Mouse (Mus musculus): Measurements from ENCODE around the gene Ankrd55.

DNA sequence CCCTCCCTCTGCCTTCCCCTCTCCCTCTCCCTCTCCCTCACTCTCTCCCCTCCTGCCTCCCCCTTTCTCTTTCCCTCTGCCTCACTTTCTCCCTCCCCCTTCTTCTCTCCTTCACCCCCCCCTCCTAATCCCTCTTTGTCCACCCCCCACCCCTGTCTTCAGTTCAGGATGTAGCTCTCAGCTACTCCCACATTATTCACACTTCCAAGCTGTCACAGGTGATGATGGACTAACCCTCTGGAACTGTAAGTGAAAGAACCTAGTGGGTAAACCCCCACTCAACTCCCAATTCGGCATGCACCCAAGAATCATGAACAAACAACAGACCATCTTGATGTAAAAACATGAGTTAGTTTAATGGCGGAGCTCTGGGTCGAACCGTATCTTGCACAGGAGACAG, 122.2 kb downstream of the Ankrd55 start:
- TF ChIP-seq POLR2A (IDR thresholded peaks at IDR 0.05; ENCODE audit: low read depth, low read length) = no peak
- no peak for TF ChIP-seq CTCF (conservative IDR thresholded peaks at IDR 0.05; ENCODE audit: insufficient read depth, insufficient read length, low read depth, low read length)
